8 mouse cellular contexts compared by ENCODE assay signal in genomic region chr6:147042291-147043290, GRCm38 (mm10). TPM values are rescaled to one million over a fixed set of nuclear protein-coding genes. Genes with fewer than 3 reads are reported as not detected.
A peak's percentile ranks its signal among the peaks of the same experiment; 100 is the strongest.
DNase-seq lines count a peak whose midpoint lies in the region; ATAC-seq lines count a peak whose summit lies in the region.

TSS of gene Mrps35 (plus strand) at chr6:147042764.

- ATAC-seq in midbrain, embryonic 11.5 days (ENCODE audit: low FRiP score) = peak; percentile 100

- intact Hi-C loops in left cerebral cortex, postnatal 4 days (cut with DNase I) = no loop called here

- WGBS in embryonic facial prominence, embryonic 10.5 days = 3% methylated on average over 66 of the region's 66 CpGs
- WGBS in midbrain, embryonic 11.5 days = 3% methylated on average over 66 of the region's 66 CpGs

- H3K9ac ChIP-seq in midbrain, embryonic 11.5 days (ENCODE audit: low read length) = peak within 1 kb of the TSS; percentile 86

- 0 out of 2 replicates have a peak, but pooled peaks cover 4% of the 10 kb centered on the region for H3K27me3 ChIP-seq in embryonic facial prominence, embryonic 10.5 days (replicated peaks; ENCODE audit: low read depth, poor library complexity, severe bottlenecking)
- no peaks in the 10 kb centered on the region for H3K27me3 ChIP-seq in midbrain, embryonic 11.5 days (ENCODE audit: control insufficient read depth, insufficient read depth, low read length)

- H3K9me3 ChIP-seq in embryonic facial prominence, embryonic 10.5 days = no peaks in the 10 kb centered on the region
- no peaks in the 10 kb centered on the region for H3K9me3 ChIP-seq in midbrain, embryonic 11.5 days (ENCODE audit: control insufficient read depth, low read length)

- H3K4me1 ChIP-seq in embryonic facial prominence, embryonic 10.5 days = peaks cover 13% of the 10 kb centered on the region
- H3K4me1 ChIP-seq in midbrain, embryonic 11.5 days (ENCODE audit: control insufficient read depth, insufficient read depth, low read length) = peaks cover 3% of the 10 kb centered on the region; the same call in 1 of the 2 replicates

- peak; percentile 95 for DNase-seq in adrenal gland, postnatal 14 days
- peak; percentile 94 for DNase-seq in embryonic facial prominence, embryonic 10.5 days (ENCODE audit: low spot score)
- DNase-seq in heart, adult 11 months = peak; percentile 98
- peak; percentile 83 for DNase-seq in kidney, adult 11 months
- peak; percentile 93 for DNase-seq in left cerebral cortex, postnatal 4 days
- DNase-seq in midbrain, embryonic 11.5 days (ENCODE audit: low spot score, missing footprints) = peak; percentile 98
- DNase-seq in right cerebral cortex, postnatal 4 days = peak; percentile 90
- DNase-seq in yolk sac, embryonic 10.5 days (ENCODE audit: low spot score) = peak; percentile 87

- H3K36me3 ChIP-seq in embryonic facial prominence, embryonic 10.5 days (replicated peaks) = peaks cover 17% of the 10 kb centered on the region
- H3K36me3 ChIP-seq in midbrain, embryonic 11.5 days (ENCODE audit: control insufficient read depth, insufficient read depth, low read length) = no peaks in the 10 kb centered on the region

- H3K4me2 ChIP-seq in midbrain, embryonic 11.5 days = peak within 1 kb of the TSS; percentile 53

- H3K4me3 ChIP-seq in embryonic facial prominence, embryonic 10.5 days = peak within 1 kb of the TSS; percentile 88
- peak within 1 kb of the TSS; percentile 67 for H3K4me3 ChIP-seq in midbrain, embryonic 11.5 days (ENCODE audit: low read depth, low read length)

- H3K27ac ChIP-seq in embryonic facial prominence, embryonic 10.5 days (replicated peaks) = peak within 1 kb of the TSS; percentile 99
- H3K27ac ChIP-seq in midbrain, embryonic 11.5 days (ENCODE audit: low read depth, low read length) = 0 out of 2 replicates have a peak within 1 kb of the TSS, but pooled peaks have one; percentile 25

RNA-seq across cellular contexts. Expression of gene Mrps35, which starts in this region (rescaled TPM):
- total RNA-seq in adrenal gland, postnatal 14 days (2021) = 143 and 152 TPM in 2 replicates
- 109 and 122 TPM in 2 replicates for polyA plus RNA-seq in embryonic facial prominence, embryonic 10.5 days (2016; fragmentation: Nextera tagmentation; extraction: Ambion mirVana)
- 10 to 100 TPM; 59.3 to 60.8 TPM for total RNA-seq in left cerebral cortex, postnatal 4 days (2021)
- 88.1 and 97.8 TPM in 2 replicates for polyA plus RNA-seq in midbrain, embryonic 11.5 days (2014; fragmentation: Nextera tagmentation; extraction: Ambion mirVana)

Comparison
In these comparisons a context has a peak if more than half of its experiments do, and no peak if none do; other contexts are left out.
1. Peak in every context shown above with its lines: DNase-seq, ATAC-seq, H3K4me3 ChIP-seq and H3K27ac ChIP-seq.